Mouse (Mus musculus) MEL (cell line): Measurements from ENCODE around the gene Trim47. TPM values are rescaled to one million over a fixed set of nuclear protein-coding genes. Genes with fewer than 3 reads are reported as not detected.
A peak's percentile ranks its signal among the peaks of the same experiment; 100 is the strongest.

Experiments used
- DNase-seq: peaks from one replicate; pipeline ENCODE4 v3.0.0; 2011; ENCODE audit warnings: low read depth, low spot score
- H3K27ac ChIP-seq: 2 replicates; pipeline ENCODE4 v1.5.1; 2012; ENCODE audit warnings: low read depth, mild to moderate bottlenecking, control low read depth, low read length, moderate library complexity; ENCODE audit not compliant: control insufficient read depth
- H3K27me3 ChIP-seq, 2 experiments: fragments of 150-350 bp in 1 of 2; sonication (generic) in 1 of 2; 2 replicates each; pipeline ENCODE4 v1.6.1; 2012; ENCODE audit warnings: low read length in 2 of 2, mild to moderate bottlenecking in 2 of 2, improper control_type of control experiment in 1 of 2, moderate library complexity in 1 of 2; ENCODE audit not compliant: insufficient read depth in 2 of 2, control insufficient read depth in 1 of 2
- H3K36me3 ChIP-seq, 2 experiments: 2 replicates each; pipeline ENCODE4 v1.6.1; 2012 to 2014; ENCODE audit warnings: low read length in 2 of 2, improper control_type of control experiment in 1 of 2, inconsistent platforms in 1 of 2, mild to moderate bottlenecking in 1 of 2; ENCODE audit not compliant: insufficient read depth in 2 of 2, control insufficient read depth in 1 of 2
- H3K4me1 ChIP-seq, 2 experiments: fragments of 150-350 bp in 1 of 2; sonication (generic) in 1 of 2; 2 replicates each; pipeline ENCODE4 v1.6.1; 2012; ENCODE audit warnings: low read length in 2 of 2, improper control_type of control experiment in 1 of 2, mild to moderate bottlenecking in 1 of 2; ENCODE audit not compliant: insufficient read depth in 2 of 2, control insufficient read depth in 1 of 2
- H3K4me3 ChIP-seq, 2 experiments: fragments of 150-350 bp in 1 of 2; sonication (generic) in 1 of 2; 2 replicates each; pipeline ENCODE4 v1.5.1; 2012; ENCODE audit warnings: low read depth in 2 of 2, low read length in 2 of 2, mild to moderate bottlenecking in 2 of 2, moderate library complexity in 2 of 2, control low read depth in 1 of 2, improper control_type of control experiment in 1 of 2; ENCODE audit not compliant: control insufficient read depth in 1 of 2, insufficient read depth in 1 of 2
- H3K79me2 ChIP-seq: 2 replicates; pipeline ENCODE4 v1.6.1; 2012; ENCODE audit warnings: mild to moderate bottlenecking, low read length, moderate library complexity; ENCODE audit not compliant: control insufficient read depth, poor library complexity, insufficient read depth
- H3K9ac ChIP-seq: 2 replicates; pipeline ENCODE4 v1.6.1; 2012; ENCODE audit warnings: low read depth, mild to moderate bottlenecking, control low read depth, low read length, moderate library complexity; ENCODE audit not compliant: control insufficient read depth, poor library complexity, severe bottlenecking
- H3K9me3 ChIP-seq: fragments of 150-350 bp; sonication (generic); replicated peaks from 2 replicates; pipeline ENCODE4 v1.6.1; 2012; ENCODE audit warnings: mild to moderate bottlenecking, low read length, improper control_type of control experiment, moderate library complexity; ENCODE audit not compliant: insufficient read depth
- BHLHE40 ChIP-seq: IDR thresholded peaks from 2 replicates; pipeline ENCODE4 v1.6.1; 2012; ENCODE audit warnings: low read depth, mild to moderate bottlenecking, inconsistent platforms, low read length, improper control_type of control experiment, borderline replicate concordance
- CHD1 ChIP-seq: IDR thresholded peaks from 2 replicates; pipeline ENCODE4 v1.6.1; 2012; ENCODE audit warnings: low read depth, mild to moderate bottlenecking, inconsistent platforms, low read length, improper control_type of control experiment
- CHD2 ChIP-seq: IDR thresholded peaks from 2 replicates; pipeline ENCODE4 v1.6.1; 2011; ENCODE audit warnings: low read length, improper control_type of control experiment
- CTCF ChIP-seq, 3 experiments: IDR thresholded peaks in 2 of 3; conservative IDR thresholded peaks in 1 of 3; 2 replicates each; pipeline ENCODE4 v1.5.1; 2011 to 2012; ENCODE audit warnings: low read length in 3 of 3, low read depth in 2 of 3, mild to moderate bottlenecking in 2 of 3, improper control_type of control experiment in 1 of 3, inconsistent platforms in 1 of 3, mixed read lengths in 1 of 3, moderate library complexity in 1 of 3; ENCODE audit not compliant: control insufficient read depth in 1 of 3, insufficient read depth in 1 of 3, poor library complexity in 1 of 3, severe bottlenecking in 1 of 3
- E2F4 ChIP-seq: IDR thresholded peaks from 2 replicates; pipeline ENCODE4 v1.6.1; 2011; ENCODE audit warnings: low read depth, low read length, improper control_type of control experiment, borderline replicate concordance
- EP300 ChIP-seq, 2 experiments: IDR thresholded peaks; 2 replicates each; pipeline ENCODE4 v1.6.1; 2011; ENCODE audit warnings: improper control_type of control experiment in 2 of 2, low read length in 2 of 2, low read depth in 1 of 2, mild to moderate bottlenecking in 1 of 2
- ETS1 ChIP-seq: IDR thresholded peaks from 2 replicates; pipeline ENCODE4 v1.6.1; 2012; ENCODE audit warnings: low read depth, mild to moderate bottlenecking, inconsistent platforms, low read length, improper control_type of control experiment, moderate library complexity
- GABPA ChIP-seq: IDR thresholded peaks from 2 replicates; pipeline ENCODE4 v1.6.1; 2012; ENCODE audit warnings: low read depth, mild to moderate bottlenecking, inconsistent platforms, low read length, improper control_type of control experiment, moderate library complexity
- GATA1 ChIP-seq: IDR thresholded peaks from 2 replicates; pipeline ENCODE4 v1.6.1; 2011; ENCODE audit warnings: low read depth, low read length, improper control_type of control experiment
- HCFC1 ChIP-seq: IDR thresholded peaks from 2 replicates; pipeline ENCODE4 v1.6.1; 2012; ENCODE audit warnings: low read depth, mild to moderate bottlenecking, inconsistent platforms, low read length, improper control_type of control experiment, moderate library complexity
- MEF2A ChIP-seq: IDR thresholded peaks from 2 replicates; pipeline ENCODE4 v1.6.1; 2014; ENCODE audit warnings: low read depth, mild to moderate bottlenecking, inconsistent platforms, low read length, improper control_type of control experiment; ENCODE audit not compliant: poor library complexity, insufficient replicate concordance, severe bottlenecking; ENCODE audit errors: extremely low read depth
- MXI1 ChIP-seq: IDR thresholded peaks from 2 replicates; pipeline ENCODE4 v1.6.1; 2011; ENCODE audit warnings: mild to moderate bottlenecking, low read depth, low read length, improper control_type of control experiment
- MYB ChIP-seq: IDR thresholded peaks from 2 replicates; pipeline ENCODE4 v1.6.1; 2011; ENCODE audit warnings: mild to moderate bottlenecking, low read depth, low read length, improper control_type of control experiment
- MYC ChIP-seq: IDR thresholded peaks from 2 replicates; pipeline ENCODE4 v1.6.1; 2011; ENCODE audit warnings: low read depth, mild to moderate bottlenecking, low read length, improper control_type of control experiment, moderate library complexity
- NELFE ChIP-seq: IDR thresholded peaks from 2 replicates; pipeline ENCODE4 v1.6.1; 2011; ENCODE audit warnings: low read depth, low read length, improper control_type of control experiment
- POLR2AphosphoS2 ChIP-seq: IDR thresholded peaks from 2 replicates; pipeline ENCODE4 v1.6.1; 2011; ENCODE audit warnings: low read length, improper control_type of control experiment
- RAD21 ChIP-seq: IDR thresholded peaks from 2 replicates; pipeline ENCODE4 v1.6.1; 2011; ENCODE audit warnings: mild to moderate bottlenecking, low read depth, low read length, improper control_type of control experiment
- RCOR1 ChIP-seq: IDR thresholded peaks from 2 replicates; pipeline ENCODE4 v1.6.1; 2012; ENCODE audit warnings: low read depth, mild to moderate bottlenecking, inconsistent platforms, low read length, improper control_type of control experiment
- SIN3A ChIP-seq: IDR thresholded peaks from 2 replicates; pipeline ENCODE4 v1.6.1; 2012; ENCODE audit warnings: low read length, improper control_type of control experiment, inconsistent platforms
- SMC3 ChIP-seq: IDR thresholded peaks from 2 replicates; pipeline ENCODE4 v1.6.1; 2011; ENCODE audit warnings: low read depth, low read length, improper control_type of control experiment
- TBP ChIP-seq: IDR thresholded peaks from 2 replicates; pipeline ENCODE4 v1.8.0; 2011; ENCODE audit warnings: low read depth, low read length, improper control_type of control experiment
- TCF12 ChIP-seq: IDR thresholded peaks from 2 replicates; pipeline ENCODE4 v1.6.1; 2014; ENCODE audit warnings: low read depth, mild to moderate bottlenecking, inconsistent platforms, low read length, improper control_type of control experiment, moderate library complexity
- USF1 ChIP-seq: IDR thresholded peaks from 2 replicates; pipeline ENCODE4 v1.6.1; 2014; ENCODE audit warnings: low read depth, mild to moderate bottlenecking, inconsistent platforms, low read length, improper control_type of control experiment, moderate library complexity
- USF2 ChIP-seq, 2 experiments: IDR thresholded peaks; 2 replicates each; pipeline ENCODE4 v1.6.1; 2011 to 2012; ENCODE audit warnings: improper control_type of control experiment in 2 of 2, low read length in 2 of 2, borderline replicate concordance in 1 of 2, inconsistent platforms in 1 of 2, low read depth in 1 of 2, mild to moderate bottlenecking in 1 of 2; ENCODE audit not compliant: insufficient read depth in 1 of 2
- ZKSCAN1 ChIP-seq: IDR thresholded peaks from 2 replicates; pipeline ENCODE4 v1.6.1; 2012; ENCODE audit warnings: low read depth, mild to moderate bottlenecking, inconsistent platforms, low read length, improper control_type of control experiment, moderate library complexity
- ZMIZ1 ChIP-seq: IDR thresholded peaks from 2 replicates; pipeline ENCODE4 v1.6.1; 2012; ENCODE audit warnings: low read depth, mild to moderate bottlenecking, inconsistent platforms, low read length, improper control_type of control experiment, moderate library complexity
- ZNF384 ChIP-seq: IDR thresholded peaks from 2 replicates; pipeline ENCODE4 v1.6.1; 2012; ENCODE audit warnings: low read depth, mild to moderate bottlenecking, inconsistent platforms, low read length, improper control_type of control experiment
- polyA plus RNA-seq, 2 experiments: library from polyadenylated mRNA; stranded (reverse) in 1 of 2; unstranded in 1 of 2; fragments of >175 nt in 1 of 2; fragments of >200 nt in 1 of 2; gene quantifications; 2 replicates each; pipeline versions ENCODE4 v1.2.1 to v1.2.4; 2012; ENCODE audit warnings: low replicate concordance in 2 of 2, low read depth in 1 of 2; ENCODE audit not compliant: insufficient read length in 2 of 2, insufficient read depth in 1 of 2, missing spikeins in 1 of 2
- total RNA-seq: library from RNA; depleted of rRNA; stranded (reverse); fragments of 300-350 nt; gene quantifications from 2 replicates; pipeline ENCODE4 v1.2.3, GENCODE M21; 2012

The Trim47 gene
- total and polyA plus RNA-seq, 3 experiments, result 5.6 to 6.7 TPM; not detected in 1

DNA sequence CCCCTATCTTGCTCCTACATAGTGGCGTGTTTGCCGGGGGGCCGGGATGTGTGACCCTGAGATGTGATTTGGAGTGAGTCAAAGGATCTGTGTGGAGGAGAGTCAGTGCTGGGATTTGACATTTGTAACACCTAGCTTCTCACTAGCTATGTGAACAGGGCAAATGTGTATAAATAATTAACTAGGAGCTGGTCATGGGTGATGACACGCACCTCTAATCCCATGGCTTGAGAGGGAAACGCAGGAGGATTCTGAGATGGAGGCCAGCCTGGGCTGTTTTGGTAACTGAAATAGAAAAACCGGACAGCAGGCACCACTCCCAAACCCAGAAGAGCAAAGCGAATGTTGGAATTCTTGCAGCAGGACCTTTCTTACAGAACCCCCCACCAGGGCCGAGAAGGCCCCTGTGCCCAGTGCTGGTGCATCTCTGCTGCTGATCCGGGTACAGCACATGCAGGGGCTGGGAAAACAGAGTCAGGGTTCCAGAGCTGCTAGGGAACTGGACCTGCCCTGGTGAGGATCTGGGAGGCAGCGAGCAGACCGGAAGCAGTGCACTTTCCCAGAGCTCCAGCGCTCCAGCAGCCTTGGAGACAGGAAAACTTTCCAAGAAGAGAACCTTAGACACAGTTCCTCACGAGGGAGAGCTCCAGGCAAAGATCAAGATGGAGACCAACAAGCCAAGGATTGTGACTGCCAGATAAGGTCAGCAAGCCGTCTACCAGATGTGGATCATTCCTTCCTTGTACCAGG lies 28.1 kb downstream of the Trim47 start:
- peaks cover 11 to 32% of the 10 kb centered on the region in 2 experiments for H3K4me1 ChIP-seq
- H3K27me3 ChIP-seq, result no peaks in the 10 kb centered on the region
- no peak overlapping the region for H3K4me3 ChIP-seq
- H3K36me3 ChIP-seq, result peaks cover 0 to 34% of the 10 kb centered on the region in 2 experiments; a peak in 2 of 4 replicates
- TF ChIP-seq CTCF (IDR thresholded peaks at IDR 0.05 in 2 of 3, conservative IDR thresholded peaks at IDR 0.05 in 1 of 3; ENCODE audit: control insufficient read depth in 1 of 3, insufficient read depth in 1 of 3, low read depth in 2 of 3, low read length in 3 of 3, poor library complexity in 1 of 3, severe bottlenecking in 1 of 3) (no peak), MEF2A (no peak), USF2 (IDR thresholded peaks at IDR 0.05; ENCODE audit: borderline replicate concordance in 1 of 2, insufficient read depth in 1 of 2, low read depth in 1 of 2, low read length in 2 of 2) (no peak), TBP (no peak), MYB (no peak), ZKSCAN1 (no peak), BHLHE40 (no peak), TCF12 (no peak), EP300 (IDR thresholded peaks at IDR 0.05; ENCODE audit: low read depth in 1 of 2, low read length in 2 of 2) (no peak), USF1 (no peak), POLR2AphosphoS2 (no peak), NELFE (no peak), MXI1 (no peak), ZMIZ1 (no peak), SMC3 (no peak), SIN3A (no peak), GABPA (no peak)
- TF ChIP-seq, all 39 proteins: peak for 0
- no peaks in the 10 kb centered on the region for H3K9me3 ChIP-seq
- H3K9ac ChIP-seq, result no peak overlapping the region
- H3K79me2 ChIP-seq, result no peaks in the 10 kb centered on the region
- DNase-seq, result no peak
- no peak overlapping the region for H3K27ac ChIP-seq

DNA sequence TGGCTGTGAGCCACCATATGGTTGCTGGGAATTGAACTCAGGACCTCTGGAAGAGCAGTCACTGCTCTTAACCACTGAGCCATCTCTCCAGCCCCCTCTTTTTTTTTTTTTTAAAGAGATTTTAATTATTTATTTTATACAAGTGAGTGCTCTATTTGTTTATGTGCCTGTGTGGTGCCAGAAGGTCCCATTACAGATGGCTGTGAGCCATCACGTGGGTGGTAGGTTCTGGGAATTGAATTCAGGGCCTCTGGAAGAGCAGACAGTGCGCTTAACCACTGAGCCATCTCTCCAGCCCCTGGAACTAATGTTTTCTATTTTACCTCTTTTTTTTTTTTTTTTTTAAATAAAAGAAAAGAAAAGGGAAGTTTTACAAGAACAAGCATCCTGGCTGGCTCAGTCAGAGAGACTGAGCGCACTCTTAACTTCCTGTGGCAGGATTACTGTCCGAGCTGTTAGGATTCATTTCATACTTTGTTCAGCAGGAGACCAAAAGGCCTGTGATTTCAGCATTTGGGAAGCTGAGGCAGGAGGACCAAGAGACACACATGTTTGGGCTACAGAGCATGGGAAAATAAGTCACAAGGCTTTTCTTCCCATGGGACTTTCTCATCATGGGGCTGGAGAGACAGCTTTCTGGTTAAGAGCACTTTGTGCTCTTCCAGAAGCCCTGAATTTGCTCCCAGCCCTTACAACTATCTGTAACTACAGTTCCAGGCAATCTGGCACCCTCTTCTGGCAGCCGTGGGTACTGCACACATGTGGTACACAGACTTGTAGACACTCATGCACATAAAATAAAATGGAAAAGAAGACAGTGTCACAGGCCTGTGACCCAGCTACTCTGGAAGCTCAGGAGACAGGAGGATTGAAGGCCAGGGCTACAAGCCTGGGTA lies 30.5 kb downstream of the Trim47 start:
- Histone ChIP-seq H3K27ac (peak overlapping the region; percentile 46), H3K79me2 (no peaks in the 10 kb centered on the region), H3K9ac (no peak overlapping the region), H3K4me1 (peaks cover 14 to 37% of the 10 kb centered on the region in 2 experiments), H3K9me3 (no peaks in the 10 kb centered on the region), H3K27me3 (no peaks in the 10 kb centered on the region), H3K36me3 (peaks cover 0 to 37% of the 10 kb centered on the region in 2 experiments; a peak in 2 of 4 replicates), H3K4me3 (no peak overlapping the region)
- DNase-seq, result peak; percentile 88
- 0 out of 2 replicates have a peak, but pooled peaks have one; percentile 29 for TF ChIP-seq CHD1
- TF ChIP-seq ETS1, result no peak
- 0 out of 2 replicates have a peak, but pooled peaks have one; percentile 12 for TF ChIP-seq RCOR1
- TF ChIP-seq HCFC1, result 0 out of 2 replicates have a peak, but pooled peaks have one; percentile 23
- peak; percentile 31; the same call in 1 of the 2 replicates for TF ChIP-seq MXI1
- TF ChIP-seq MYC, result no peak
- no peak for TF ChIP-seq E2F4
- TF ChIP-seq ZNF384, result peak; percentile 91
- 0 out of 4 replicates have a peak, but pooled peaks of 1 of the 2 experiments have one; percentile 37 for TF ChIP-seq EP300 (IDR thresholded peaks at IDR 0.05; ENCODE audit: low read depth in 1 of 2, low read length in 2 of 2)
- 0 out of 2 replicates have a peak, but pooled peaks have one; percentile 36 for TF ChIP-seq USF1
- peak; percentile 50 for TF ChIP-seq SIN3A
- no peak for TF ChIP-seq CHD2
- no peak for TF ChIP-seq GATA1
- peak; percentile 28; the same call in 1 of the 2 replicates for TF ChIP-seq ZKSCAN1
- TF ChIP-seq SMC3, result peak; percentile 50
- peak; percentile 46 for TF ChIP-seq RAD21
